Mouse (Mus musculus): Measurements from ENCODE around the gene Map3k14. TPM values are rescaled to one million over a fixed set of nuclear protein-coding genes. Genes with fewer than 3 reads are reported as not detected.

The Map3k14 gene
- polyA plus RNA-seq, 1 experiment: 18.7 TPM

DNA sequence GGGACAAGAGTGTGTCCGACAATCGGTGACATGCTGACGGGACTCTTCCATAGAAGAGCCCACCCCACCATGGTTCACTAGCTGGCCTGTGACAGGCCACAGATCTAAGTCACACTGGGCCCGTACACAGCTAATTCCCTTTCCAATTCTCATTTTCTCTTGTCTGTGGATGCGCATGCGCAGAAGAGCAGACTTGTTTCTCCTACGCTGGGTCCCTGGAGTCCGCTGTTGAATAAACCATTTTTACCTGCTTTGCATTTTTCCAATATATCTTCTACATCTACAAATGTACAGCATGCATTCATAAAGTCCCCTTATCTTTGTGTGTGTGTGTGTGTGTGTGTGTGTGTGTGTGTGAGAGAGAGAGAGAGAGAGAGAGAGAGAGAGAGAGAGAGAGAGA, 9.2 kb upstream of the Map3k14 start:
- TF ChIP-seq CTCF (IDR thresholded peaks at IDR 0.05; ENCODE audit: low read depth, low read length) (no peak), POLR2A (IDR thresholded peaks at IDR 0.05; ENCODE audit: borderline replicate concordance, low read depth, low read length) (no peak)
- H3K4me3 ChIP-seq (ENCODE audit: insufficient read depth, low read length): no peak overlapping the region
- no peak overlapping the region for H3K27ac ChIP-seq (ENCODE audit: insufficient read depth, low read depth, low read length)
- peaks cover 6% of the 10 kb centered on the region for H3K4me1 ChIP-seq (ENCODE audit: control insufficient read depth, insufficient read depth, low read length)

DNA sequence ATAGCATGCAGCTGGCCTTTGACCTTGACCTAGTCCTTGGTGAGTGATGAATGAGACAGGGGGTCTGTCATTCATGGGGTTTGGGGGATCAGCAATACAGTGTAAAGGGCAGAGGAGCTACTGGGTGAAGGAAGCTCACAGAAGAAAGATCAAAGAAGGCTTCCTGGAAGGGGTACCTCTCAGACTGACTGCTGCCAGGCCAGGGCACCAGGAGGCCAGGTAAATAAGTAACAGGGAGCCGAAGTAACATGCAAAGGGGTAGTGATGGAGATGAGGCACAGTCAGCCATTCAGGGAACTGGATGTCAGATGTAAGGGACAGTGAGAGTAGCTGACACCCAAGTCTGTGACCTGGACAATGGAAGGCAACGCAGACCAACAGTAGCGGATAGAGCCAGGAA, 5.6 kb upstream of the Map3k14 start:
- H3K4me1 ChIP-seq (ENCODE audit: control insufficient read depth, insufficient read depth, low read length): peaks cover 21% of the 10 kb centered on the region
- TF ChIP-seq CTCF (IDR thresholded peaks at IDR 0.05; ENCODE audit: low read depth, low read length) (no peak), POLR2A (IDR thresholded peaks at IDR 0.05; ENCODE audit: borderline replicate concordance, low read depth, low read length) (no peak)
- H3K4me3 ChIP-seq (ENCODE audit: insufficient read depth, low read length): no peak overlapping the region
- H3K27ac ChIP-seq (ENCODE audit: insufficient read depth, low read depth, low read length): no peak overlapping the region

DNA sequence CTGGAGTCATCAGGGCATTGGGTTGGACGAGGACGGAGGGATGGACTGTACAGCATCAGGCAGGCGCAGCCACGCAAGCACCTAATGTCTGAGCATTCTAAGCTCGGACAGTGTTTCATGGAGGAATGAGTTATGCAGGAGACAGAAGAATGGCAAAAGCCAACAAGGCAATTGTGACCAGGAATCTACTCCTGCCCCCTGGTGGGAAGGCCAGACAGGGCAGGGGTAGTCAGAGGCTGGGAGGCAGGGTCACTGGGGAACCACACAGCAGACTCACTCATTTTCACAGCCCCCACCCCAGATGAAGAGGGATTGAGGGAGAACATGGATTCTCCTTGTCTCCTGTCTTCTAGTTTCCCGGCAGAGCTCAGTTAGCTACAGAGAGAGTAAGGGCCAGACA, 4.7 kb upstream of the Map3k14 start:
- H3K27ac ChIP-seq (ENCODE audit: insufficient read depth, low read depth, low read length): no peak overlapping the region
- H3K4me1 ChIP-seq (ENCODE audit: control insufficient read depth, insufficient read depth, low read length): peaks cover 21% of the 10 kb centered on the region
- TF ChIP-seq POLR2A (IDR thresholded peaks at IDR 0.05; ENCODE audit: borderline replicate concordance, low read depth, low read length): no peak
- TF ChIP-seq CTCF (IDR thresholded peaks at IDR 0.05; ENCODE audit: low read depth, low read length): peak; percentile 46; the same call in 1 of the 2 replicates
- H3K4me3 ChIP-seq (ENCODE audit: insufficient read depth, low read length): no peak overlapping the region

DNA sequence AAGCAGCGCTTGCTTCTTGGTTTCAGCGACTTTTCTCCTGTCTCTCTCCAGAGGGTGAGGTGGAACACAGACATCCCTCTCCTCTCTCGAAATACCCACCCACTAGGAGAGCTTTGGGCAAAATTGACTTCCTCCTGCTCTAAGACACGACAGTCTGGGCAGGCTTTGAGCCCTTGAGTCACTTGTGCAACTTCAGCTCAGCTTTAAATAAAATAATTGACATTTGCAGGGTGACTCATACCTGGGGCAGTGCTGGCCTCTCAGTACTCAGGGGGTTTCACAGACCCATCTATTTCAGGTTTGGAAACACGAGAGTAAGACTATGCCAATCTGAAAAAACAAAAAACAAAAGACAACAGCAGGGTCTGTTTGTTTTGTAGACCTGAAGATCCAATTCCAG, 2.2 kb upstream of the Map3k14 start:
- Histone ChIP-seq H3K27ac (ENCODE audit: insufficient read depth, low read depth, low read length) (peak overlapping the region; percentile 51), H3K4me1 (ENCODE audit: control insufficient read depth, insufficient read depth, low read length) (peaks cover 30% of the 10 kb centered on the region), H3K4me3 (ENCODE audit: insufficient read depth, low read length) (no peak overlapping the region)
- TF ChIP-seq CTCF (IDR thresholded peaks at IDR 0.05; ENCODE audit: low read depth, low read length): no peak
- TF ChIP-seq POLR2A (IDR thresholded peaks at IDR 0.05; ENCODE audit: borderline replicate concordance, low read depth, low read length): no peak

DNA sequence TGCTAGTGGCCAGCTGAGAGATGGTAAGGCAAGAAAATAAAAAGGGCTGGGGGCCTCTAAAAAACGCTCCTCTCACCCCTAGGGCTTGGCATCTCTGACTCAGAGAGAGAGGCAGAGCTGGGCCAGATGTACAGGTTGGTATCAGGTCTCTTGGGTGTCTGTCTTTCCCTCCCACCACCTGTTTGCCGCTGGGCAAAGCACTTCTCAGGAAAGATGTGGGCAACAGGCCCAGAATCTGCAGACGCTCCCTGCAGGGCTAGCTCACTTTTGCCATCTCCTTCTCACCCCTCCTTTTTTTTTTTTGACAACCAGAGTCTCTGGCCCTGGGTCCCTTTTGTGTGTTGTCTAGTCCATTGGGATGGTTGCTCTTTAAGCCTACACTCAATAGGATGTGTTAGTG, 1.6 kb upstream of the Map3k14 start:
- peak overlapping the region; percentile 51 for H3K27ac ChIP-seq (ENCODE audit: insufficient read depth, low read depth, low read length)
- peaks cover 30% of the 10 kb centered on the region for H3K4me1 ChIP-seq (ENCODE audit: control insufficient read depth, insufficient read depth, low read length)
- no peak overlapping the region for H3K4me3 ChIP-seq (ENCODE audit: insufficient read depth, low read length)
- TF ChIP-seq CTCF (IDR thresholded peaks at IDR 0.05; ENCODE audit: low read depth, low read length): no peak
- TF ChIP-seq POLR2A (IDR thresholded peaks at IDR 0.05; ENCODE audit: borderline replicate concordance, low read depth, low read length): no peak

DNA sequence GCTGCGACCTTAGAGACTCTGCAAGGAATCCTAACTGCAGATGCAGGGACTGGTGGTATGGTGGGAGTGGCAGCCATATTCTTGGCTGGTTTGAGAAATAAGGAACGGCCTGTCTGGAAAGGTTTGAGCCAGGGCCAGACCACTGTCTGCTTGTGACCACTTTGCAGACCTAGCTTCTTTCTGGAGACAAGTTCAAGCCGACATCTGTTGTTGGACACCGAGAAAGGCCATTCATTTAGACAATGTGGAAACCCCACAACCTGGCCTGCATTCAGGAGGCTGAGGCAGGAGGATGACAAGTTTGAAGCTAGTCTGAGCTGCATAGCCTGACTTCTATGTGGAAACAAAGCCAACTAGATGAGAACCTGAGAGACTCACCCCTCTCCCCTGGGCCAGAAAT, 1.1 kb upstream of the Map3k14 start:
- Histone ChIP-seq H3K4me1 (ENCODE audit: control insufficient read depth, insufficient read depth, low read length) (peaks cover 35% of the 10 kb centered on the region), H3K27ac (ENCODE audit: insufficient read depth, low read depth, low read length) (peak overlapping the region; percentile 64), H3K4me3 (ENCODE audit: insufficient read depth, low read length) (no peak overlapping the region)
- TF ChIP-seq CTCF (IDR thresholded peaks at IDR 0.05; ENCODE audit: low read depth, low read length) (no peak), POLR2A (IDR thresholded peaks at IDR 0.05; ENCODE audit: borderline replicate concordance, low read depth, low read length) (no peak)

DNA sequence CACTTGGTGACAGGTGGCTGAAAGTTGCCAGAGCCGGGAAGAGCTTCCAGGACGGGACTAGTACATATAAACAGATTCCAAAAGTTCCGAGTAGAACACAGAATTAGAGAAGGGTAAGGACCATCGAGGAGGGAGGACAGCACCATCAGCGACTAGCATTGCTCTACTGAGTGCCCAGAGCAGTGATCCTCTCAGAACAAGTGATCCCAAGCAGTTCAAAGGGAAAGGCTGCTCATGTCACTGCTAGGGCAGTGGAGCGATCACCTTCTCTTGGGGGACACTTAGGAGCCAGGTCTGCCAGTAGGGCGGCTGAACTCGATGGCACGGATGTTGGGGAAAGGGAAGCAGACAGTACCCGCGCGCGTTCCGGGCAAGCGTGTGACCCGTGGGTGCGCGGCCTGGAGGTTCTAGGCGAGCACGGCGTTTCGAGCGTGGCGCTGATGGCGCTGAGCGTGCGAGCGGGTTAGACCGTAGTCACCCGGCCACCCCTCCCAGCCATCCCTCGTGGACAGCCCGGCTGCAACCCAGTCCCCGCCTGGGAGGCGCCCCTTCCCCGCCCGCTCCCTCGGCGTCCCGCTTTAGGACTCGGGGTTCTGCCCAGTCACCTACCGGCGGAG, 435 bp downstream of the Map3k14 start:
- no peak for TF ChIP-seq CTCF (IDR thresholded peaks at IDR 0.05; ENCODE audit: low read depth, low read length)
- peak; percentile 52; the same call in 1 of the 2 replicates for TF ChIP-seq POLR2A (IDR thresholded peaks at IDR 0.05; ENCODE audit: borderline replicate concordance, low read depth, low read length)
- peak overlapping the region; percentile 77 for H3K4me3 ChIP-seq (ENCODE audit: insufficient read depth, low read length)
- peaks cover 44% of the 10 kb centered on the region for H3K4me1 ChIP-seq (ENCODE audit: control insufficient read depth, insufficient read depth, low read length)
- peak overlapping the region; percentile 54 for H3K27ac ChIP-seq (ENCODE audit: insufficient read depth, low read depth, low read length)

DNA sequence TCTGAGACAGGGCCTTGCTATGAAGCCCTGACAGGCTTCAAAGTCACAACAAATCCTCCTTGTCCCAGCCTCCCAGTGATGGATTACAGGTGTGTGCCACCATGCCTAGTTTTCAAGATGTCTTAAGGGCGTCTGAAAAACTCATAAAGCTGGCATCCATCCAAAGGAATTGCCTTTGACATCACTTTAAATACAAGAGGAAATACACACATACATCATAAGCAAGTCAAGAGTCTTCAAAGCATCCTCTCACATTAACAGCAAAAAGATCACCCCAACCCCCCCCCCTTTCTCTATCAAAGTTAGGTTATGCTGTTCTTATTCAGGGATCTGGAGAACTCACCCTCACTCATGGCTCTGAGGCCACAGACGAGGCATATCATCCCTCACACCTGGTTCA, 1.4 kb downstream of the Map3k14 start:
- Histone ChIP-seq H3K27ac (ENCODE audit: insufficient read depth, low read depth, low read length) (no peak overlapping the region; the same call in 1 of the 2 replicates), H3K4me1 (ENCODE audit: control insufficient read depth, insufficient read depth, low read length) (peaks cover 50% of the 10 kb centered on the region), H3K4me3 (ENCODE audit: insufficient read depth, low read length) (peak overlapping the region; percentile 77)
- TF ChIP-seq CTCF (IDR thresholded peaks at IDR 0.05; ENCODE audit: low read depth, low read length) (no peak), POLR2A (IDR thresholded peaks at IDR 0.05; ENCODE audit: borderline replicate concordance, low read depth, low read length) (no peak)

DNA sequence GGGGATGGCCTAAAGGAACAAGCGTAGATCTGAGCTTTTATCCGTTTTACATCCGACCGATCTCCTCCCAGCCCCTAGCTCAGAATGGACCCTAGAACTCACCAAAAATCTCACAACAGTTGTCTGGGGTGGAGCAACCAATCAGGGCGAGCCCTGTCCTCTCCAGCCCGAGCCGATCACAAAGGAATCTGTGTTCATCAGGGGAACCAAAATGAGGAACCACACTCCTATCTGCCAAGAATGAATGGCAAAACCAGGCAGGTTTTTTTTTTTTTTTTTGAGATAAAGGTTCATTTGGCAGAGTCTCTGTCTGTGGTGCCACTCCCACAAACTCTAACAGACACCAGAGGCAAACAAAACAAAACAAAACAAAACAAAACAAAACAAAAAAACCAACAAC, 2.1 kb downstream of the Map3k14 start:
- H3K4me1 ChIP-seq (ENCODE audit: control insufficient read depth, insufficient read depth, low read length): peaks cover 56% of the 10 kb centered on the region
- peak overlapping the region; percentile 83 for H3K27ac ChIP-seq (ENCODE audit: insufficient read depth, low read depth, low read length)
- TF ChIP-seq CTCF (IDR thresholded peaks at IDR 0.05; ENCODE audit: low read depth, low read length) (no peak), POLR2A (IDR thresholded peaks at IDR 0.05; ENCODE audit: borderline replicate concordance, low read depth, low read length) (no peak)
- peak overlapping the region; percentile 56 for H3K4me3 ChIP-seq (ENCODE audit: insufficient read depth, low read length)

DNA sequence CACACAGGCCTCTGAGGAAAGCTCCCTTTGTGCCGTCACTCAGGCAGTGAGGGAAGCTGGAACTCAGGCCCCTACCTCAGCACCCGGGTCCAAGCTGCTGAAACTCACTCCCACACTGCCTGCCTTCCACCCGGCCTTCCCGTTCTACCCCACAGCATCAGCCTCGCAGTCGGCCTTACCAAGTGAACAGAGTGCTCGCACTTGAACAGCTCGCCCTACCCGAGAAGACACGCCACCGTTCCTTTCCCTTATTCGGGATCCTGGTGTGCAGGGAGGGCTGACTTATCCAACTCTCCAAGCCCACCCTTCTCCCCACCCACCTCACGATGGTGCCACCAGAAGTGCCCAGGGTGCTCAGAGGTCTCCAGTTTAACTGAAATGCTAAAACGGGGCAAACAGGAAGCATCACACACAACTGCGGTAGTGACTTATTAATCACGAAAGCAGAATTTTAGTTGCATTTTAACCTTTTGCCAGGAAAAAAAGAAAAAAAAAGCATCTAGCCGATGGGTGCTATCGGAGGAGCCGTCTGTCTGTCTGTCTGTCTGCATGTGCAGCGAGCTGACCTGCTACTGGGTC, 2.8 kb downstream of the Map3k14 start:
- Histone ChIP-seq H3K4me1 (ENCODE audit: control insufficient read depth, insufficient read depth, low read length) (peaks cover 57% of the 10 kb centered on the region), H3K27ac (ENCODE audit: insufficient read depth, low read depth, low read length) (peak overlapping the region; percentile 83), H3K4me3 (ENCODE audit: insufficient read depth, low read length) (peak overlapping the region; percentile 56)
- TF ChIP-seq POLR2A (IDR thresholded peaks at IDR 0.05; ENCODE audit: borderline replicate concordance, low read depth, low read length) (no peak), CTCF (IDR thresholded peaks at IDR 0.05; ENCODE audit: low read depth, low read length) (no peak)
